Comparison of ENCODE assay signal across 18 mouse cellular contexts in genomic region chr6:99443460-99443859, GRCm38 (mm10).
A peak's percentile ranks its signal among the peaks of the same experiment; 100 is the strongest.
DNase-seq lines count a peak whose midpoint lies in the region; ATAC-seq lines count a peak whose summit lies in the region.
"Had no signal": no experiment of that assay in that cellular context is flagged by ENCODE, and none has a peak within 500 bp of the region (broad histone marks: within the 10 kb centered on the region; RNA-seq: fewer than 3 reads in every experiment).

No protein-coding gene starts in this region.

- no peak overlapping the region for H3K4me2 ChIP-seq in kidney, embryonic 15.5 days
- H3K4me2 ChIP-seq: embryonic facial prominence, embryonic 15.5 days; forebrain, embryonic 13.5 days; neural tube, embryonic 13.5 days had no signal

- no peaks in the 10 kb centered on the region for H3K9me3 ChIP-seq in kidney, embryonic 15.5 days (replicated peaks)
- H3K9me3 ChIP-seq: embryonic facial prominence, embryonic 15.5 days; forebrain, embryonic 13.5 days; G1E; hindbrain, embryonic 10.5 days; neural tube, embryonic 13.5 days had no signal

- ATAC-seq in frontal cortex, adult (ENCODE audit: low TSS enrichment) = peak; percentile 31
- no peak for ATAC-seq in kidney, embryonic 15.5 days (replicated peaks; ENCODE audit: low FRiP score)
- ATAC-seq: forebrain, embryonic 13.5 days; midbrain, embryonic 16.5 days had no signal

- no peak for DNase-seq in frontal cortex, postnatal 10 days (ENCODE audit: low spot score in 2 of 2)
- DNase-seq in 3T3-L1 (ENCODE audit: low read depth, low spot score) (peak; percentile 67), adipocyte (ENCODE audit: low spot score) (peak; percentile 68)
- peak; percentile 21 for DNase-seq in heart, postnatal 4 days
- DNase-seq in layer of hippocampus, postnatal 36 days = no peak
- DNase-seq in spleen, postnatal 4 days (ENCODE audit: low spot score in 2 of 2) = no peak
- DNase-seq: adrenal gland, postnatal 36 days; liver; lung, adult 2 months; right cerebral cortex, postnatal 25 days had no signal

- H3K4me3 ChIP-seq in kidney, embryonic 15.5 days (replicated peaks) = no peak overlapping the region
- H3K4me3 ChIP-seq: embryonic facial prominence, embryonic 15.5 days; forebrain, embryonic 13.5 days; hindbrain, embryonic 10.5 days; neural tube, embryonic 13.5 days had no signal

- no peak overlapping the region for H3K27ac ChIP-seq in kidney, embryonic 15.5 days
- H3K27ac ChIP-seq: embryonic facial prominence, embryonic 15.5 days; forebrain, embryonic 13.5 days; hindbrain, embryonic 10.5 days; neural tube, embryonic 13.5 days had no signal

- H3K4me1 ChIP-seq in kidney, embryonic 15.5 days = peaks cover 37% of the 10 kb centered on the region

- H3K27me3 ChIP-seq in kidney, embryonic 15.5 days = no peaks in the 10 kb centered on the region
- H3K27me3 ChIP-seq: embryonic facial prominence, embryonic 15.5 days; neural tube, embryonic 13.5 days had no signal

- WGBS in kidney, embryonic 15.5 days = 83% methylated on average over 5 of the region's 5 CpGs

- H3K9ac ChIP-seq in kidney, embryonic 15.5 days = no peak overlapping the region
- H3K9ac ChIP-seq: embryonic facial prominence, embryonic 15.5 days; forebrain, embryonic 13.5 days; neural tube, embryonic 13.5 days had no signal

- H3K36me3 ChIP-seq in kidney, embryonic 15.5 days = no peaks in the 10 kb centered on the region
- H3K36me3 ChIP-seq: embryonic facial prominence, embryonic 15.5 days; hindbrain, embryonic 10.5 days; neural tube, embryonic 13.5 days had no signal

Comparison
In these comparisons a context has a peak if more than half of its experiments do, and no peak if none do; other contexts are left out.
1. DNase-seq: peak in 3T3-L1 (single experiment), adipocyte (single experiment) and heart, postnatal 4 days (single experiment); none in frontal cortex, postnatal 10 days (0 of 2), layer of hippocampus, postnatal 36 days (0 of 2) and spleen, postnatal 4 days (0 of 2).